Mouse (Mus musculus): ENCODE measurements around the gene Mamstr.

The Mamstr gene

GRCm38 (mm10) chr7:45628364-45629294 lies 11.1 kb upstream of the Mamstr start:
- DNase-seq (ENCODE audit: low spot score) = no peak

DNA sequence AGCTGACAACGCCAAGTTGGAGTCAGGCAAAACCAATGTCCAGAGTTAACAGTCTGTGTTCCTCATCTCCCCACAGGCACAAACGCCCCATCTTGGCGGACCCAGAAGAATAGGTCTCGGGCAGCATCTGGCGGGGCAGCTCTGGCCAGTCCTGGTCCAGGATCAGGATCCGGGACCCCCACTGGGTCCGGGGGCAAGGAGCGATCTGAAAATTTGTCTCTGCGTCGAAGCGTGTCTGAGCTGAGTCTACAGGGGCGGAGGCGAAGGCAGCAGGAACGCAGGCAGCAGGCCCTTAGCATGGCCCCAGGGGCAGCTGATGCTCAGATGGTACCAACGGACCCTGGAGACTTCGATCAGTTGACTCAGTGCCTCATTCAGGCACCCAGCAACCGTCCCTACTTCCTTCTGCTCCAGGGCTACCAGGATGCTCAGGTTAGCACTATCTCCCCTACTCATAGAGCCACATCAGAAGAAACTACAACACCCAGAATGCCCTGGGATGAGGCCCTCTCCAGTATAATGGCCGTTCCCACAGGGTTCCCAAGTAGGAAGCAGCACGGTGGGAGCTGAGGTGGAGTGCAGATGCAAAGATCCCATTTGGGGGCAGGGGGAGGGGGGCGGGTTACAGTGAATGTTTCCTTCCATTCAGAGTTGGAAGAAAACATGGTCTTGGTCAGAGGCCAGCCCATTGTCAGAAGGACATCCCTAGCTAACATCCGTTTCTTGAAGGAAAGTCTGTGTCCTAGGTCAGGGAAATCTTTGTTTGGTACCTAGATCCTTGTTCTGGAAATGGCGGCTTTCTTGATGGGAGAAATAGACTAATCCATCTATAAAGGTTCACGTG lies 9.5 kb upstream of the Mamstr start:
- DNase-seq (ENCODE audit: low spot score) = no peak

GRCm38 (mm10) chr7:45632499-45632898 lies 7.3 kb upstream of the Mamstr start:
- no peak for DNase-seq (ENCODE audit: low spot score)

- DNase-seq (ENCODE audit: low spot score) = no peak
Measured at GRCm38 (mm10) chr7:45634946-45635681, 4.7 kb upstream of the Mamstr start.

DNA sequence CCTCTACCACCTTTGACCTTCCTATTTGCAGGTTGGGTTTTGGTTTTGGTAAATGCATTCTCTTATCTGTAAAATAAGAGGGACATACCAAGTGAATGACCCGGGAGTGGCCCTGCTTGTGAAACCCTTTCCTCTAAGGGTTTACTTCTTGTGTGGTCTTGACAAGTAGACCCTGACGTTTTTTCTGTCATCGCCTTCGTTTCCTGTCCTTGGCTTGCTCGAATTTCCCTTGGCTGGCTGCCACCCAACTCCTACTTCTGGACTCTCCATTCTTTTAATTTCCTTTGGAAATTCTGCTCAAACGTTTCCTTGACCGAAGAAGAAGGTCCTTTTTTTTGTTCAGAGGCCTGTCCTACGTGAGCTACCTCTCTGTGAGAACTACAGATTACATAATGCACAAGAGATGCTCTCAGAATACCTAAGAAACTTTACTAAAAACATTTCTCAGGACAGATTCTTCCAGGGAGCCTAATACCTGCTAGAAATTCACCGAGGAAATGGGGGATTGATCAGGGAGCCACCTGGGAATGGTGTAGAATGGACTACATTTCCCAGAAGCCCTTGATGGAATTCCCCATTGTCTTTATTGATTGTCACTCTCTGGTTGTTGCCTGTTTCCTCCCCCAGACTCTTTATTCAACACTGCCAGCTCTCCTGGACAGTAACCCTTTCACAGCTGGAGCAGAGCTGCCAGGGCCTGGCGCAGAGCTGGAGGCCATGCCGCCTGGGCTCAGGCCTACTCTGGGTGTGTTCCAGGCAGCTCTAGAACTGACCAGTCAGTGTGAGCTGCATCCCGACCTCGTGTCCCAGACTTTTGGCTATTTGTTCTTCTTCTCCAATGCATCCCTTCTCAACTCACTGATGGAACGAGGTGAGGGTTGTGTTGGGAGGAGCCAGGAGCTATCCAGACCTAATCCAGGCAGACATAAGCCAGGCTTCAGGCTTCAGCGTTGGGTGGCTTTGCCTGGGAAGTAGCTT lies 3.8 kb upstream of the Mamstr start:
- DNase-seq (ENCODE audit: low spot score) = no peak

DNA sequence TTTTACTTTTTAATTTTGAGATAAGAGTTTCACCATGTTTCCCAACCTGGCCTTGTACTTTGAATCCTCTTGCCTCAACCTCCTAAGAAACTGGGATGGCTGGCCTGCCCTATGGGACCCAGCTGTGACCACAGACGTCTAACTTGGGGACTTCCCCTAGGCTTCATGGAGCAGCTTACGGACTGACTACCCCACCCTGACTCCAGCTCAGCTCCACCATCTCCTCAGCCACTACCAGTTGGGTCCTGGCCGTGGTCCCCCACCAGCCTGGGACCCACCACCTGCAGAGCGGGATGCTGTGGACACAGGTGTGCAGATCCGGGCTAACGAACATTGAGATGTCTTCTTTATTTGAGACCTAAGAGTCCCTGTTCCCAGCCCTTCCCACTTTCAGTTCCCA lies 2.1 kb upstream of the Mamstr start:
- DNase-seq (ENCODE audit: low spot score) = no peak

DNA sequence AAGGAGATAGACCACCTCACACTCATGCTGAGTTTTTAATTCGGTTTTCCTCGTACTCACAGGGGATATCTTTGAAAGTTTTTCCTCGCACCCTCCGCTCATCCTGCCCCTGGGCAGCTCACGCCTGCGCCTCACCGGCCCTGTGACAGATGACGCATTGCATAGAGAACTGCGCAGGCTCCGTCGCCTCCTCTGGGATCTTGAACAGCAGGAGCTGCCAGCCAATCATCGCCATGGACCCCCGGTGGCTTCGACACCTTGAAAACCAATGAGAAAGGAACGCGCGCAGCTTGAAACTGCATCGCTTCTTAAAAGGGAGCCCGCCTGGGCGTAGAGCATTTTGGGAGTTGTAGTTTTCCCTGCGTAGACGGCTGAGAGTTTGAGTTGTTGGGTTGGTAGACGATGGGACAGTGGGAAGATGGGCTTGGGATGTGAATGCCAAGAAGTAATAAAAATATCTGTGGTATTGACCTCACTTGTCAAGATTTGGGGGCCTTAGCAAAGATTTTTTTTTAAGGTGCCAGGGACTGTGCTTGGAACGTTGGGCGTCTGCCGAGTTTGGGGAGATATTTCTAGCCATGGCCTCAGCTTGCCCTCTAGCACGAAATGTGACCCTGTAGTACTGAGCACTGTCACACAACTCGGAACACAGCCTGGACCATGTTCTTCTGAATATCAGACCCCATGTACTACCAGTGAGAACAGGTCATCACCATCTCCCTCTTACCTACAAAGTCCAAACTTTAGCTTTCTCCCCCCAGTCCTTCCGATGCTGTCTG lies 965 bp upstream of the Mamstr start:
- peak; percentile 75 for DNase-seq (ENCODE audit: low spot score)

GRCm38 (mm10) chr7:45640191-45640957 lies 597 bp downstream of the Mamstr start:
- no peak for DNase-seq (ENCODE audit: low spot score)

- peak; percentile 11 for DNase-seq (ENCODE audit: low spot score)
Measured at GRCm38 (mm10) chr7:45641391-45642040, 1.7 kb downstream of the Mamstr start.

DNA sequence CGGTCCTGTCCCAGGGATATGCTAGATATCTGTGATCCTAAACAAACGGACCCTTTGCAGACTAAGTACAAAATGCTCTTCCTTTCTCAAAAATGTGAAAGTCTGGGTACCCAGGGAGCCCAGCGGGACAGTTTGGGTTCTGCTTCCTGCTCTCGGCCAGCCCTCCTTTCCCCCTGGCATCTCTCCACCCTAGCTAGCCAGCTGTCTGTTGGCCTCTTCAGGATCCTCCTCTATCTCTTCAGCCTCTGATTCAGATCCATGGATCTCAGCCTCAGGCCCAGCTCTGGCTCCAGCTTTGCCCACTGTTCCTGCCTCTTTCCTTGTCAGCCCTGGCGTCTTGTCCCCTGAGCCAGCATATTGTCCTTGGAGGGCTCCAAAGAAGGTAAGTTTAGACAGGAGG lies 2.3 kb downstream of the Mamstr start:
- no peak for DNase-seq (ENCODE audit: low spot score)

DNA sequence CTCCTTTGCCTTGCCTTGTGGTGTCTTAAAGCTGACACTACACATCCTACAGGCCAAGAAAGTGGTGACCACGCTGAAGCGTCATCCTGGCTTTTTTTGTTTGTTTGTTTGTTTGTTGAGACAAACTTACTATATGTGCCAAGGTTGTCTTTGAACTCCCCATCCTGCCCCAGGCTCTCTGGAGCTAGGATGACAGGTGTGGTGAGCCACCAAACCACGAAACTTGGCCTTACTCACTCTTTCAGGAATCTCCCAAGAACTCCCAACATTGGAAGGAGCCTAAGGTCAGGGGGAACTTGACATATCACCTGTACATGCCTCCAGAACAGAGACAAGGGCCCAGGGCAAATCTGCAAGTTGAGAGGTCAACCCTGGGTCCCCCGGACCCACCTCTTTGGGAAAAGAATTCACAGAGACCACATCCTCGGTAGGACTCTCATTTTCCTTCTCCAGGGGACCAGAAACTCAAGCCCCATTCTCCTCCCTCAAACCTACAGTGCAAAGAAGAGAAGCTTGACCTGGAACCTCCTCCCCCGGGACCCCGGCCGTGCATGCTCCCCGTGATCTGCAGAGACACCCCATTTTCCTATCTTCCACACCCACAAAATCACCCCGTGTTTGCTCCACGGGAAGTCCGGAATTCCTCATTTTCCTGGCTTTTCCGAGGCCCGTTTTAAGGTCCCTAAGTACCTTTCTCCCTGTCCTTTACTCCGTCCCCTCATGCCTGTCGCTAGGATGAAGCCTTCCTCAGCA lies 2.9 kb downstream of the Mamstr start:
- DNase-seq (ENCODE audit: low spot score) = no peak

DNA sequence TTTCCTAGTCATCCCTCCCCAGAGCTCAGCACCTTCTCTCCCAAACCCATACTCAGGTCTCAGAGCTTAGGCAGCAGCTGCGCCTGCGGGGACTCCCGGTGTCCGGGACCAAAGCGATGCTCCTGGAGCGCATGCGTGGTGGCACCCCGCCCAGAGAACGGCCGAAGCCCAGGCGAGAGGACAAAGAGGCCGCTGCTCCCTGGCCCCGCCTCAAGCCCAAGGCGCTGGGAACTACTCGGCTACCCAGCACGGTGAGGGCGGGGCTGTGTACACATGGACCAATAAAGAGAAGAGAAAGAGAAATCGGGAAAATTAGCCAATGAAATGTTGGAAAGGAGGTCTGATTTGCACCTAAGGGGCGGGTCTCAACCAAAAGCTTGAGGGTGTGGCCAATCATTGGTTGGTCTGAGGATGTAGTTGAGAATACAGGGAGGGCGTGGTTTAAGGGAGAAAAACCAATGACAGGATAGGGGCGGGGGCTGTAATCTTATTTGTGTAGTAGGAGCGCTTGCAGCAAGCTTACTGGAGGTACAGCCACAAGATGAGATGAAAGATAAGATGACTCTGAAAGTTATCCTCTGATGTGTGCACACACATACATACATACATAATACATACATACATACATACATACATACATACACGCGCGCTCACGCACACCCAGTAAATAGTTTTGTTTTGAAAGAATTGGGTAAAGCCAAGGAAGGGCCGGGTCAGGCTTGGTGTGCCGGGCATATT lies 3.8 kb downstream of the Mamstr start:
- peak; percentile 62 for DNase-seq (ENCODE audit: low spot score)

- no peak for DNase-seq (ENCODE audit: low spot score)
Measured at GRCm38 (mm10) chr7:45644183-45644582, 4.4 kb downstream of the Mamstr start.

GRCm38 (mm10) chr7:45644872-45645590 lies 5.3 kb downstream of the Mamstr start:
- no peak for DNase-seq (ENCODE audit: low spot score)

- no peak for DNase-seq (ENCODE audit: low spot score)
Measured at GRCm38 (mm10) chr7:45645591-45645971, 5.8 kb downstream of the Mamstr start.

DNA sequence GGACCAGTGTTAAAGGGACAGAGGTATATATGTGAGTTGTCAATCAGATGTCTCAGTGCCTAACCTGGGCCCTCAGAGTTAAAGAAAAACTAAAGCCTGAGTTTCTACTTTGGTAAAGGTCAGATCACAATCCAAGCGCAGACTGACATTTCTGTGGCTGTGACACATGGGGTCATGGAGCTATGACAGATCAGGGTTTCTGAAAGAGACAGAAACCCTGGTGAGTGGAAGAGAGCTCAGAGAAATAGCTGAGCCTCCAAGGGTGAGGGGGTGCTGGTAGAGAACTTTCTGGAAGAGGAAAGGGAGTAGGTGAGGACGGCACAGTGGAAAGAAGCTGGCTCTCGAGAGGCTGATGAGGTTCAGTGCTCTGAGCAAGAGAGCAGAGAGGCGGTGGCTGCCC lies 6.9 kb downstream of the Mamstr start:
- DNase-seq (ENCODE audit: low spot score) = no peak

DNA sequence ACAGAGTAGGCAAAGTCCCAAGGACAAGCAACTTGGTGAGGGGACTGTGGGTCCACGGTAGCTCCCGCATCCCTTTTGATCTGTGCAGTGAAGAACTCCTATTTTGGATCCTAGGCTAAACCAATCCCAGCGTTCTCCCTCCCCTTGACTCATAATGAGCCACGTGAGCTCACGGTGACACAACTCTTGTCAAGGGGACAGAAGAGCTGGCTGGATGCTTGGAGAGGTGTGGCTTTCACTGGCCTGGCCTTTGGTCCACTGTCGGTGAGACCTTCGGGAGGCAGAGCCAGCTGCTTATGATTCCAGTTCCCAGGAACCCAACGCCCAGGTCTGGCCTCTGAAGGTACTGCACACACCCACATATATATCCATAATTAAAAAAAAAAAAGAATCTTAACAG lies 9.6 kb downstream of the Mamstr start:
- DNase-seq (ENCODE audit: low spot score) = peak; percentile 48
